Mouse (Mus musculus) regulatory T cell (primary cell): ENCODE measurements at regions not wholly inside any gene's neighbourhood (a gene's known extent, or its start where the extent isn't known, plus 50 kb on each side); places are given as distances from the start of the nearest gene placed in this dataset.

Source experiments
- in situ Hi-C: fragments of 300-600 bp; cut with MboI, MseI; formaldehyde crosslinking; loops from one replicate; pipeline ENCODE4 v1.15.1; 2025; ENCODE audit warnings: high pct_unique_total_duplicates

- in situ Hi-C loops = loop anchor here (10.0 to 25.0 kb wide), 4 partner anchors 303 to 1143 kb away; no protein-coding TSS in a partner anchor
These were observed 297.7 kb upstream of the Stt3b start for GRCm38 (mm10) chr9:115607961-115608360.

GRCm38 (mm10) chr9:115608377-115608776 lies 298.2 kb upstream of the Stt3b start:
- in situ Hi-C loops = loop anchor here (10.0 to 25.0 kb wide), 4 partner anchors 304 to 1144 kb away; no protein-coding TSS in a partner anchor

- in situ Hi-C loops = loop anchor here (10.0 to 25.0 kb wide), 5 partner anchors 95 to 1145 kb away; no protein-coding TSS in a partner anchor
These were observed 299.4 kb upstream of the Gadl1 start for GRCm38 (mm10) chr9:115609904-115610303.

GRCm38 (mm10) chr9:115611713-115612112 lies 297.5 kb upstream of the Gadl1 start:
- in situ Hi-C loops = loop anchor here (10.0 to 25.0 kb wide), 3 partner anchors 93 to 849 kb away; no protein-coding TSS in a partner anchor

- in situ Hi-C loops = loop anchor here (10.0 to 25.0 kb wide), 3 partner anchors 92 to 851 kb away; no protein-coding TSS in a partner anchor
These were observed 296.3 kb upstream of the Gadl1 start for GRCm38 (mm10) chr9:115612908-115613307.

GRCm38 (mm10) chr9:115614007-115614406 lies 295.2 kb upstream of the Gadl1 start:
- in situ Hi-C loops = loop anchor here (10.0 to 25.0 kb wide), 3 partner anchors 91 to 852 kb away; no protein-coding TSS in a partner anchor

- in situ Hi-C loops = loop anchor here (10.0 to 25.0 kb wide), 3 partner anchors 87 to 856 kb away; no protein-coding TSS in a partner anchor
These were observed 291.3 kb upstream of the Gadl1 start for GRCm38 (mm10) chr9:115617909-115618308.

GRCm38 (mm10) chr9:115623948-115624347 lies 285.3 kb upstream of the Gadl1 start:
- in situ Hi-C loops = loop anchor here (5.0 to 25.0 kb wide), 3 partner anchors 312 to 862 kb away; partner anchors contain the start of gene Stt3b

- in situ Hi-C loops = loop anchor here (5.0 to 25.0 kb wide), 3 partner anchors 313 to 863 kb away; partner anchors contain the start of gene Stt3b
These were observed 284.3 kb upstream of the Gadl1 start for GRCm38 (mm10) chr9:115624721-115625496.

GRCm38 (mm10) chr9:115627551-115627950 lies 281.7 kb upstream of the Gadl1 start:
- in situ Hi-C loops = no loop called here

- in situ Hi-C loops = no loop called here
These were observed 272.1 kb upstream of the Gadl1 start for GRCm38 (mm10) chr9:115637114-115637513.

GRCm38 (mm10) chr9:115640781-115641180 lies 268.5 kb upstream of the Gadl1 start:
- in situ Hi-C loops = no loop called here

GRCm38 (mm10) chr9:115642032-115642431 lies 267.2 kb upstream of the Gadl1 start:
- in situ Hi-C loops = no loop called here

GRCm38 (mm10) chr9:115644953-115645352 lies 264.3 kb upstream of the Gadl1 start:
- in situ Hi-C loops = loop anchor here (5.0 kb wide), 1 partner anchor 83 kb away; no protein-coding TSS in a partner anchor

- in situ Hi-C loops = loop anchor here (5.0 kb wide), 1 partner anchor 84 kb away; no protein-coding TSS in a partner anchor
These were observed 263.0 kb upstream of the Gadl1 start for GRCm38 (mm10) chr9:115646226-115646625.

- in situ Hi-C loops = no loop called here
These were observed 257.5 kb upstream of the Gadl1 start for GRCm38 (mm10) chr9:115651708-115652107.

- in situ Hi-C loops = no loop called here
These were observed 256.1 kb upstream of the Gadl1 start for GRCm38 (mm10) chr9:115653116-115653515.

- in situ Hi-C loops = no loop called here
These were observed 254.3 kb upstream of the Gadl1 start for GRCm38 (mm10) chr9:115654933-115655332.

GRCm38 (mm10) chr9:115656538-115656937 lies 252.7 kb upstream of the Gadl1 start:
- in situ Hi-C loops = no loop called here

- in situ Hi-C loops = no loop called here
These were observed 252.1 kb upstream of the Gadl1 start for GRCm38 (mm10) chr9:115656994-115657713.

GRCm38 (mm10) chr9:115658477-115658876 lies 250.8 kb upstream of the Gadl1 start:
- in situ Hi-C loops = no loop called here

- in situ Hi-C loops = loop anchor here (10.0 kb wide), 2 partner anchors 1514 to 1624 kb away; no protein-coding TSS in a partner anchor
These were observed 248.9 kb upstream of the Gadl1 start for GRCm38 (mm10) chr9:115660371-115660770.
